Mouse (Mus musculus): ENCODE measurements around the gene Arxes1. TPM values are rescaled to one million over a fixed set of nuclear protein-coding genes. Genes with fewer than 3 reads are reported as not detected.
"Not testable (repeated sequence)": the region's sequence is repeated elsewhere in the genome, so short reads cannot be mapped to it uniquely, and the experiment has no call there.

The Arxes1 gene
- 10 to 100 TPM; 25.0 to 30.2 TPM for total RNA-seq (2021)
- long read RNA-seq, experiment 1, transcript Arxes1-201 (1 exons, 1,580 nt): major isoform, 70 of 70 reads
- long read RNA-seq, experiment 1, partial matches to known transcripts: 0 of 70 reads
- long read RNA-seq, experiment 1, other reads (novel, unspliced or antisense): 0 of 70 reads
- long read RNA-seq, experiment 2, transcript Arxes1-201 (1 exons, 1,580 nt): major isoform, 27 of 27 reads
- long read RNA-seq, experiment 2, partial matches to known transcripts: 0 of 27 reads
- long read RNA-seq, experiment 2, other reads (novel, unspliced or antisense): 0 of 27 reads

- DNase-seq: peak; percentile 31
These were observed at the start of gene Arxes1 for GRCm38 (mm10) chrX:136032799-136033763. TSS of gene Arxes1 (plus strand) at chrX:136033367.

GRCm38 (mm10) chrX:135984539-135985260 lies 48.5 kb upstream of the Arxes1 start:
- DNase-seq: no peak

DNA sequence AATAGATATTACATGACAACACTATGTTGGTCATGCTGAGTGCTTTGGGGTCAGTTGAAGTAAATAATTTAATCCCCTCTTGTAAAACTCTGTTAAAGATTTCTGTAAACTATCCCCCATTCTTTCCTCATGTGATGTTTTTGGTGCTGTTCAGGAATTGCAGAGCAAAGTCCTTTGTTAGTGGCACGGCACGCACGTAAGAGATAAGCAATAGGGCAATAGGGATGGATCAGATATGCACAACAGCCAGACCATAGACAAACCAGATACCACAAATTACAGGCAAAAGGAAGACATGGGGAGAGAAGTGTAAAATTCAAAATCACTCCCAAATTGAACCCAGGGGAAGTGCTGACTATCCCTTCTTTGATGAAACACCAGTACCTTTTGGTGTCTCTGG lies 46.9 kb upstream of the Arxes1 start:
- no peak for DNase-seq

GRCm38 (mm10) chrX:135990661-135991060 lies 42.5 kb upstream of the Arxes1 start:
- DNase-seq: no peak

DNA sequence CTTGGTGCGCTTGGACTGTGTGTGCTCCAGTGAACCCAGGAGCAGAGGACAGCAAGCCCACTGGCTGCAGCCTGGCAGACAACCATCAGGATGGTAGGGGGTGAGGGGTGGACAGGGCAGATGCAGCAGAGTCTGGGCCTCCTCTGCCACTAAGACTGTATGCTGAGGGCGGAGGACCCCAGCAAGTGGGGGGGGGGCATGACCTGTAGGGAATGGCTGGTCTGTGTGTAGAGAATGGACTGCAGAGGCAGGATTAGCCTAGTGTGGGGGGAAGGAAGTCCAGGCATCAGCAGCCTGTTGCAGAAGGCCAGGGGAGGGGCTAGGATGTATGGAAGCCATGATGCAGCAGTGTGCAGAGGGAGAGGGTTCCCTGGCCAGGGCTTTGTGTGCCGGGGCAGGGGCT lies 40.0 kb upstream of the Arxes1 start:
- not testable (repeated sequence) for DNase-seq

DNA sequence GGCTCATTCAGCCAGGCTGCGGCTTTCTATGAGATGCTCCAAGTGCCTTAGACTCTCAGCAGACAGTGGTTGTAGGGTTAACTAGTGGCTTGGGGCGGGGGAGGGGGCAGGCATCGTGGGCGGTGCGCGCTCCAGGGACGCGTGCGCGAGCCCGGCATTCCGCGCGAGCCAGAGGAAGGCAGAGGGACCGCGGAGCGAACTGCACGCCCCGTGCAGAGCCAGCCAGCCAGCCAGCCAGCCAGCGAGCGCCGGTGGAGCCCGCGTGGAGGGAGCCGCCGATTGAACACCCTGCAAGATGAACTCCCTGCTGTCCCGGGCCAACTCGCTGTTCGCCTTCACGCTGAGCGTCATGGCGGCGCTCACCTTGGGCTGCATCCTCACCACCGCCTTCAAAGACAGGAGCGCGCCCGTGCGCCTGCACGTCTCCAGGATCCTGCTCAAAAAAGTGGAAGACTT lies 39.5 kb upstream of the Arxes1 start, which contains the start of gene Arxes2:
TSS of gene Arxes2 (plus strand) at position 161 of the 456 bp plus-strand sequence.
- peak; percentile 34 for DNase-seq

DNA sequence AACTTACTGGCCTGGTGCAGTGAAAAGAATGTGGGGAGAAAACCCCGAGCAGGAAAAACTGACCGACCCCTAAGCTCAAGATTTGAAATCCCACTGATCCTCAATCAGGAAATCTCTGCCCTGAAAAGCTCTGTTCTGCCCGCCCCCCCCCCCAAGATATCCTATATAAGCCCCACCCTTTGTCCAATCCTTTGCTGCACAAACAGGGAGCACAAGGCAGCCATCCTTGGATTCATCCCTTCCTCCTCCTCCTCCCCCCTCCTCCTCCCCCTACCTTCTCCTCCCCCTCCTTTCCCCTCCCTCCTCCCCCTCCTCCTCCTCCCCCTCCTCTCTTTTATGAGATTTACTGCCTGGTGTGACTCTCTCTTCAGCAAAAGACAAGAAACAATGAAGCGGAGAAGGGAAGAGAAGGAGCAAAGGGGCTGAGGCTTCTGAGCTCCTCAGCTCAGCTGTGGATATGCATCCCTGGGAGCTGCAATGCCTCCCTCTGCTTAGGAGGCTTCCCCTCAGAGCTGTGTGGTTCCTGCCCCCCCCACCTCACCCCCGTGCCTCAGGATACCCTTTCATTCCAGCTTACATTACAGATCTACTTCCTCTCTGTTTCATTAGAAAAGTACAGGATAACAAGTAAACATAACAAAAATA lies 25.8 kb upstream of the Arxes1 start:
- no peak for DNase-seq

- DNase-seq: peak; percentile 32
These were observed 18.8 kb upstream of the Arxes1 start for GRCm38 (mm10) chrX:136014392-136014791.

DNA sequence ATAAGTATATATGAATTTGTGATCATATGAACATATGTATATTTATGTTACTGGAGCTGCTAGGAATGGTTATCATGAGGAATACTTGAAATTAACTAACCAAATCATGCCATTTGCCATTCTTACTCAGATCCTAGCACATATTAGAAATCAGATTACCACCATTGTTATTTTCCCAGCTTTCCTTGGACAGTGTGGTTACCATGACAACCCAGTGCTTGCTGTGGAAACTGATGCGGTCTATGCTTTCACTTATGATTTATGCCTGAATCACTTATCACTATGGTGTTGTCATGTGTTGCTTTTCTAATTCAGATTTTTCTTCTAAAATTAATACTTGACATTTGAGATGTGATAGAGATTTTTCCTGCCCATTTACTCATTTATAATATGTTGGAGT lies 2.8 kb upstream of the Arxes1 start:
- no peak for DNase-seq

- DNase-seq: peak; percentile 14
These were observed 10.6 kb downstream of the Arxes1 start for GRCm38 (mm10) chrX:136043726-136044125.

DNA sequence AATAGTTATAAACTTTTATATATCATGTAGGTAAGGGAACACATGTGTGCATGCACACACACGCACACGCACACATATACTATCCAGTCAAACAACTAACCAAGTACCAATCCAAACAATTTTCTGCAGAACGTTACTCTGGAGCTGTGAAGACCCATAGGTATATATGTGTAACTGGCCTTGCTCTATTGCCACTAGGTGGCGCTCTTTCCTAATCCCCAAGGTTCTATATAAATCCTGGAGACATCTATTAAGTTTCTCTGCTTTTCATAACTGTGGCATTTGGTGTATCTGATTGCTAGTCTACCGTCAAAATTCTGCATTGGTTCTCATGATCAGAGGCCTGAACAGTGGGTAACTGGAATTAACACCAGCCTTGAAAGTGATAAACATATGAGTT lies 14.4 kb downstream of the Arxes1 start:
- peak; percentile 61 for DNase-seq

DNA sequence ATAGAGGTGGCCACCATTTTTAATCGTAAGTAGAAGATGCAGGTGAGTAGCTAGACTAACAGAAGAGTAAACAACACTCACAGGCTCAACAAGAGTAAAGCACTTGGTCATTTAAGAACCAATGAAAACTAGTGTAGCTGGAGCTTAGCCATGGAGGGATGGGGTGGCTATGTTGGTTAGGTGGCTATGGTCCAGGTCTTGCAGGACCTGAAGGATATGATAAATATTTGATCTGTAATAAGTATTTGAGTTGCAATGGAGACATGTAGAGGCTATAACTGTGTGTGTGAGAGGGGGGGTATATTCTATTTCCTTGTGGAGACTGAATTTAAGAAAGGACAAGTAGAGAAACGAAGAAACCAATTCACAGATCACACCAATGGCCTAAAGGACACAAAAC lies 18.1 kb downstream of the Arxes1 start:
- DNase-seq: no peak

DNA sequence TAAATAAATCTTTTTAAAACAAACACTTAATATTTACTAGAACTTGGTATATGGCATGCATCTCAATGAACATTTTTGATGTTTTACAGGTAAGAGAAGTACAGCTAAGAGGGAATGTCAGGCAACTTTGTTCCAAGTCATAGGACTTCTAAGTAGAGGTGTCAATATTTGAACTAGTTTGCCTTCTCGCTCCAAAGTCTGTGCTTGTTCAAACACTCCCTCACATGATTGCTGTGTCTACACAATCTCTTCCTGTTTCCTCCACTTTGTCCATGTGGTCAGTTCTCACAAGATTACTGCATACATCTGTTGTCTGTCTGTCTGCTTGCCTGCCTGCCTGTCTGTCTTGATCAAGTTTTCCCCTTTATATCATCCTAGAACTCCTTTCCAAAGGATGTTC lies 27.5 kb downstream of the Arxes1 start:
- no peak for DNase-seq

DNA sequence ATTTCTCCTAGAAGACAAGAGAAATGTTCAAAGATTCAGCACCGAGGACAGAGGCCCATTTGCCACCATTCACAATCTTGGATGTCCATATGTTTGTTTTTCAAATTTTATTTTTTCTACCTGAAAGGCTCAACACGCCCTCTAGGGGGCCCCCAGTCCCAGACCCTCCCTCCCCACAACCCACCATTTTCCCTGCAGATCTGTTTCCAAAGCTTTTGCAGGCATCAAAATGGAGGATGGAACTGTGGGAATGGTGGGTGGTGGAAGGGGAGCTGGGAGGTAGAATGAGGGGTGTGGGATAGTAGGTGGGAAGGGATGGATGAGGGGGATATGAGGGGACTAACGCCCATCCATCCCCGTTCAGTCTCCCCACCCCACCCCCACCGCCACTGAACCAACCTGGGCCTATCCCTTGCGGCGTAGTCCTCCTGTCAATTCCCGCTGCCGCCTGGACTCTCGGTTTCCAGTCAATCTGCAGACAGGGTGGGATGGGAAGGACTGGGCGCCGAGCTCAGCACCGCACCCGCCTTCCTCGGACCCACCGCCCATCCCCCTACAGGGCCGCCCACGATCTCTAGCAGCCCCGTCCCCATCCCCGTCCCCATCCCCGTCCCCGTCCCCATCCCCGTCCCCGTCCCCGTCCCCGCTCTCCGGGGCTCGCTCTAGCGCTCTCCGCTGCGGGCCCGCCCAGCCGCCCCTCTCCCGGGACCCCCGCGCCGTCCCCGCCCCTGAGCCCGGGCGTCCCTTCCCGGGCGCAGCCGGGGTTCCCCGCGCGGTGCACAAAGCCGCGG lies 34.2 kb downstream of the Arxes1 start:
- DNase-seq: peak; percentile 13

- DNase-seq: peak; percentile 8
These were observed 34.9 kb downstream of the Arxes1 start, which contains the start of gene Bex2 for GRCm38 (mm10) chrX:136068020-136068419. TSS of gene Bex2 (minus strand) at chrX:136068236.

Other genes with a start within 250 kb of the Arxes1 start
- gene Bhlhb9, start 235.8 kb upstream of the Arxes1 start, total RNA-seq (2021): 10 to 100 TPM; 25.1 to 33.5 TPM
- gene Gprasp2, start 194.3 kb upstream of the Arxes1 start, total RNA-seq (2021): 10 to 100 TPM; 14.8 to 21.6 TPM
- 10 to 100 TPM; 62.1 to 76.8 TPM for gene Arxes2, start 39.5 kb upstream of the Arxes1 start, total RNA-seq (2021)
- 10 to 100 TPM; 34.5 to 38.8 TPM for gene Bex2, start 34.9 kb downstream of the Arxes1 start, total RNA-seq (2021)
- gene Nxf3, start 51.9 kb downstream of the Arxes1 start, total RNA-seq (2021): not detected
- 10 to 100 TPM; 12.1 to 13.5 TPM for gene Bex4, start 105.6 kb downstream of the Arxes1 start, total RNA-seq (2021)
- gene Tceal8, start 139.0 kb downstream of the Arxes1 start, total RNA-seq (2021): 10 to 100 TPM; 43.3 to 53.2 TPM
- gene Tceal5, start 170.5 kb downstream of the Arxes1 start, total RNA-seq (2021): 1 to 10 TPM; 3.3 to 7.3 TPM
- gene Tceal7, start 181.4 kb downstream of the Arxes1 start, total RNA-seq (2021): 10 to 100 TPM; 14.9 to 27.1 TPM
- gene Bex1, start 182.1 kb downstream of the Arxes1 start, total RNA-seq (2021): 10 to 100 TPM; 15.1 to 17.5 TPM
- 100 to 1,000 TPM; 237 to 281 TPM for gene Tceal9, start 211.7 kb downstream of the Arxes1 start, total RNA-seq (2021)
- 100 to 1,000 TPM; 151 to 189 TPM for gene Bex3, start 236.9 kb downstream of the Arxes1 start, total RNA-seq (2021)

All from adrenal gland, postnatal 10 days (tissue).